Mouse (Mus musculus): Measurements from ENCODE around the gene Timm44. TPM values are rescaled to one million over a fixed set of nuclear protein-coding genes. Genes with fewer than 3 reads are reported as not detected.

Timm44 gene
- polyA plus RNA-seq (2012; ENCODE audit: low replicate concordance) = 47.7 and 54.9 TPM in 2 replicates

GRCm38 (mm10) chr8:4275275-4276110, at the start of gene Timm44:
Gene Timm44 (minus strand): TSS chr8:4275913.

DNA sequence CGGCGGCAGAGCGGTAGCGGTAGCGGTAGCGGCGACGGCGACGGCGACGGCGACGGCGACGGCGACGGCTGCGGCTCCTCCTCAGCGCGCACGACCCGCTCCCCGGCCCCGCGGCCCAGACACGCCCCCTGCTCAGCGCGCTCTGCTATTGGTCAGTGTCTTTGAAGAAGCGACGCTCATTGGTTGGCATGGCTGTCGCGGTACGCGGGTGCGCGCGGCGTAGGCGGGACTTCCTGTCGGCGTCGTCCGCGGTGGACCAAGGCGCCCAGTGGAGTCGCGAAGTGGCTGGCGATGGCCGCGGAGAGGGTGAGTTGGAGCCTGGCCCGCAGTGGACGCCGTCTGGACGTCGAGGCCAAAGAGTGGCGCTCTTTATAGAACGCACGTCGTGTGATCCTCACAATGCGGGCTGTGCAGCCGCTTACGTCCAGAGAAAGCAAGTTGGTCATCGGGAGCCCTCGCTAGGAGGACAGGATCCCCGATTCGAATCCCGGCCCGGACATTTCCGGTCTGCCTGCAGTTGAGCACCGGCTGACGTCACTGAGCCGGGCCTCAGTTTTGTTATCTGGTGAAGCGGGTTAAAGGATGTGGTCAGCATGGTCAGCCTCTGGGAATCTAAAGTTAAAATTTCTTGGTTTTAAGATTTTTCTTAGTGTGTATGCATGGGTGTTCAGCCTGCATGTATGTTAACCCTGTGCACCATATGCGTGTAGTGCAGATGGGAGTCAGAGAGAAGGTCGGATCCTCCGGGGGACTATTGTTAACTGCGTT, 49.5 kb upstream of the Timm44 start, which contains the start of the genes Ccl25 and Elavl1:
Gene Ccl25, plus strand, starts transcription at position 228 of the 768 bp plus-strand sequence.
Gene Elavl1, minus strand, starts transcription at position 431 of the 768 bp plus-strand sequence.

DNA sequence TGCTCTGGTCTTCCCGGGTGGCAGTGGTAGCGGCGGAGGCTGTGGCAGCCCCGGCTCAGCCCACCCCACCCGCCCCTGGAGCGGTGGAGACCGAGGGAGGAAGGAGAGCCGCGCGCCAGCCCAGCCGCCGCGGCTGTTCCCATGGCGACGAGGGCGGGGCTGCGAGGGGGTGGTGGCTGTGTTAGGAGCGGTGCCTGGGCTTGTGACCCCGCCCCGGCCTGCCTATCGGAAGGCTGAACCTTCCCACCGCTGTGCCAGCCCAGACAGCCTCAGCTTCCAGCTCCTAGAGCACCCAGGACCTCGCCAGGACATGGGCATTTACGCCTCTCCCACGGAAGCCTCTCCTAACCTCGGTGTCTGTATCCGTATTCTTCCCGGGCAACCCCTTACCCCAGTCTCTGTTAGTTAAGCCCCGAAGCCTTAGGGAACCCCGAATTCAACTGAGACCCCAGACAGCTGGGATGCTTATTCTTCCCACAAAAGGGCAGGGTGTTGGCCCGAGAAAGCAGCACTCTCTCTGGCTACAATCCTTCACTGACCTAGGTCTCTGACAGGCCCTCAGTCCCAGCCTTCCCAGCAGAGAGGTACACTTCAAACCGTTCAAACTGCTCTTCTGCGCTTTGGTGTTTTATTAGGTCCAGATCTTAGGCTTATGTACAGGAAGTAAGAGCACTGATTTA, 16.4 kb downstream of the Timm44 start, which contains the start of gene Ctxn1:
Gene Ctxn1, minus strand, starts transcription at position 150 of the 680 bp plus-strand sequence.

DNA sequence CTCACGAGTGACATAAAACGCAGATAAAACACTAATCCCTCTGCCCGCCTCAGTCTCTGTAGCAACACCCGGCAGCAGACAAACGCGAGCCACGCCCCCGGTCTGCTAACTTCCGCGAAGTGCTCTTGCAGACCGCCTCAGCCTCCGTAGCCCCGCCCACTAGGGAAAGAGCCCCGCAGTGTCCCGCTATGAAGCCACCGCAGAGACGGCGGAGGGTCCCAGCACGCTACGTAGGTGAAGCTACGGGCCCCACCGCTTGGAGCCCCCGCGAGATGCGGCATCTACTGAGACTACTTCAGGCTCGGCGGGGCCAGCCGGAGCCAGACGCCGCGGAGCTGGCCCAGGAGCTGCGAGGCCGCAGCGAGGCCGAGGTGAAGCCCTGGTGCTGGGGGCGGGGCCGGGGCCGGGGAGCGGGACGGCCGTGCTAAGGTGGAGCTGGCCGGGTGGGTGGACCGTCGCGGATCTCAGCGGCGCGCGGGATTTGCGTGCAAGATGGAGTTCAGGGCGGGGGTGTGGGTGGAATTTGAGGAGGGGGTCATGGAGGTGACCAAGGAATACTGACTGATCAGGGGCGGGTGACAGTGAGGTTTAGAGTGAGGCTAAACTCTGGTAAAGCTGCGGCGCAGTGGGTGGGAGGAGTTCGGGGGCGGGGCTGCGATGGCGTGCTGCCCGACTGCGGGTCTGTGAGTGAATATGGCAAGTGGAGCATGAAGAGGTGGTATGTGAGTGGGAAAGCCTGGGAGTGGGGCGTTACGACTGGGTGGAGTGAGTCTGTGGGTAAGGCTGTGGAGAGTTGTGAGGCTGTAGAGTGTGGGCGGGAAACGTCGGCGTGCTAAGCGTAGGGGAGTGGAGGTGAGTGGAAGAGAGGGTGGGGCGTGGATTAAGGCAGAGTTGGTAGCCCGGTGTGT, 22.5 kb downstream of the Timm44 start, which contains the start of gene Snapc2:
Gene Snapc2, plus strand, starts transcription at position 147 of the 908 bp plus-strand sequence.

GRCm38 (mm10) chr8:4247951-4248540, 27.7 kb downstream of the Timm44 start, which contains the start of gene Tgfbr3l:
Gene Tgfbr3l (plus strand): TSS chr8:4248214.

DNA sequence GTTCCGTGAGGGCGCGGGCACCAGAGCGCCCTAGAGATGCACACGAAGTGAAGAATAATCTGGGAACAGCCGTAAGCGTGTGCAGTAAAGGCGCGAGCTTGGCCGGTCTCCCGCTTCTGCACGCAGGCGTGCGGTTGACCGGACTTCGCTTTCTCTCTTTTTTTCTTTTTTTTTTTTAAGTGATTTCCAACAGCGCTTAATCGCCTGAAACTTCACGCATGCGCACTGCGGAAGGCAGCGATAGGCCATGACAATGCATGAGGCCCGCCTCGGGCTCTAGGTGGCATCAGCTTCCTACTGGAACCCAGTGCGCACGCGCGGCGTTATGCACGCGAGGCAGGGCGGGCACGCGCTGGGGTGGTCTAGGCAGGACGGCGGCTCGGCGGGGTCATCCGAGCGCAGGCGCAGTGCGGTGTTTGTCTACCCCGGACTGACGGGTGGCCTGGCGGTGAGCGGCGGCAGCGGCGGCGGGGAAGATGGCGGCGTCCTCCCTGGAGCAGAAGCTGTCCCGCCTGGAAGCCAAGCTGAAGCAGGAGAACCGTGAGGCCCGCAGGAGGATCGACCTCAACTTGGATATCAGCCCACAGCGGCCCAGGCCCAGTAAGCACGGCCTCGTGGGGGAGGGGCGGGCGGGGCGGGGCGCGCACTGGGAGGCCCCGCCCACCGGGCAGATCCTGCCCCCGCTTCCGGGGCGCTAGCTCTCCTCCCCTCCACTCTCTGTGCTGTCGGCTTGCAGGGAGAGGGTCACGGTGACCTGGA, 37.1 kb downstream of the Timm44 start, which contains the start of the genes Map2k7 and Gm49320:
Gene Map2k7, plus strand, starts transcription at position 307 of the 759 bp plus-strand sequence.
Gene Gm49320, plus strand, starts transcription at position 432 of the 759 bp plus-strand sequence.

DNA sequence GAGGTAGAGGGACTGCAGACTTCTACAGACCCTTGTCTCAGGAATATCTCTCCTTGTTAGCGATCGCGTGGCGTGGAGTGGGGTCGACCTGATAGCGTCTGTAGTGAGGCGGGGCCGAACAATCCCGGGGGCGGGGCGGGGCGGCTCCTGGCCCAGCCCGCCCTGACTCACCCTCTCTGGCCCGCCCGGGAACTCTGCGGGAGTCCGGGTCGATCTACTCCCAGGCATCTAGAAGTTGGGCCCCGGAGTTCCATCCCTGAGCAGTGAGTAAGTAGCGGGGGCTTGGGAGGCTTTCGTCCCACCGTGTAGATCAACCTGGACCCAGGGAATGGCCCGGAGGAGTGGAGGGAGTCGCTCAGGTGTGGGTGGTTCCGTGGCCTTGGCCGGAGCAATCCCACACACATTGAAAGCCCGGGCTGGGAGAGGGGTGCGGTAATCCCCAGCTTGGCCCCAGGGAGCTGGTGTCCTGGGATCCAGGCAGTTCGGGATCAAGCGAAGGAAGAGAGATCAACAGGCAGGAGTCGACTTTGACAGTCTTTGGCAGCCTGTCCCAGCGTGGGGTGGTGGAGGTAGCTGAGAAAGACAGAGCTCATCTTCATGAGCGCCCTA, 48.9 kb downstream of the Timm44 start, which contains the start of gene Lrrc8e:
Gene Lrrc8e, plus strand, starts transcription at position 89 of the 609 bp plus-strand sequence.

GRCm38 (mm10) chr8:4216791-4217621, 58.7 kb downstream of the Timm44 start, which contains the start of gene Prr36:
Gene Prr36 (minus strand): TSS chr8:4217459.

Other genes with a start within 250 kb of the Timm44 start
- not detected in 2 replicates for gene Cd209f, start 170.1 kb downstream of the Timm44 start, polyA plus RNA-seq (2012; ENCODE audit: low replicate concordance)
- not detected in 2 replicates for gene Cd209g, start 141.8 kb downstream of the Timm44 start, polyA plus RNA-seq (2012; ENCODE audit: low replicate concordance)
- 4.8 and 11.4 TPM in 2 replicates for gene Evi5l, start 109.3 kb downstream of the Timm44 start, polyA plus RNA-seq (2012; ENCODE audit: low replicate concordance)
- 0.11 and 0.14 TPM in 2 replicates for gene Prr36, start 58.5 kb downstream of the Timm44 start, polyA plus RNA-seq (2012; ENCODE audit: low replicate concordance)
- gene Lrrc8e, start 49.1 kb downstream of the Timm44 start, polyA plus RNA-seq (2012; ENCODE audit: low replicate concordance) = 0.43 TPM in 1 of 2 replicates, not detected in the other
- gene Map2k7, start 37.2 kb downstream of the Timm44 start, polyA plus RNA-seq (2012; ENCODE audit: low replicate concordance) = 181 and 201 TPM in 2 replicates
- 1.9 and 10.4 TPM in 2 replicates for gene Gm49320, start 37.0 kb downstream of the Timm44 start, polyA plus RNA-seq (2012; ENCODE audit: low replicate concordance)
- gene Tgfbr3l, start 27.7 kb downstream of the Timm44 start, polyA plus RNA-seq (2012; ENCODE audit: low replicate concordance) = 29.8 and 37.7 TPM in 2 replicates
- gene Snapc2, start 22.8 kb downstream of the Timm44 start, polyA plus RNA-seq (2012; ENCODE audit: low replicate concordance) = 50.7 and 77.7 TPM in 2 replicates
- 1.4 and 2.2 TPM in 2 replicates for gene Ctxn1, start 16.6 kb downstream of the Timm44 start, polyA plus RNA-seq (2012; ENCODE audit: low replicate concordance)
- 1.2 and 2.2 TPM in 2 replicates for gene Ccl25, start 49.3 kb upstream of the Timm44 start, polyA plus RNA-seq (2012; ENCODE audit: low replicate concordance)
- 35.7 and 60.1 TPM in 2 replicates for gene Elavl1, start 49.5 kb upstream of the Timm44 start, polyA plus RNA-seq (2012; ENCODE audit: low replicate concordance)
- 0.03 and 0.57 TPM in 2 replicates for gene Cers4, start 217.1 kb upstream of the Timm44 start, polyA plus RNA-seq (2012; ENCODE audit: low replicate concordance)